Mouse (Mus musculus): ENCODE results near the gene Ssmem1.

- no peak for TF ChIP-seq CTCF (IDR thresholded peaks at IDR 0.05; ENCODE audit: low read depth)
- TF ChIP-seq EP300 (IDR thresholded peaks at IDR 0.05; ENCODE audit: low read depth): no peak
Measured at GRCm38 (mm10) chr6:30510291-30510690, 642 bp downstream of the Ssmem1 start.

All from liver, postnatal 0 days (tissue).